Mouse (Mus musculus) ES-E14 (cell line): ENCODE data around the gene Kctd15. TPM values are rescaled to one million over a fixed set of nuclear protein-coding genes. Genes with fewer than 3 reads are reported as not detected.

ENCODE experiments used
- DNase-seq: peaks from one replicate; pipeline ENCODE4 v3.0.0-alpha.2; 2013; ENCODE audit warnings: low read depth, low spot score
- H3K27ac ChIP-seq: 2 replicates; pipeline ENCODE4 v1.5.1; 2012; ENCODE audit warnings: low read depth, mild to moderate bottlenecking, low read length, moderate library complexity, mixed read lengths; ENCODE audit not compliant: poor library complexity, insufficient read depth, severe bottlenecking
- H3K36me3 ChIP-seq: 2 replicates; pipeline ENCODE4 v1.6.1; 2012; ENCODE audit warnings: mild to moderate bottlenecking, low read length, moderate library complexity, mixed read lengths; ENCODE audit not compliant: control insufficient read depth, poor library complexity, insufficient read depth, severe bottlenecking
- H3K4me1 ChIP-seq, 2 experiments: fragments of 150-350 bp in 1 of 2; sonication (generic) in 1 of 2; 2 replicates each; pipeline ENCODE4 v1.6.1; 2012; ENCODE audit warnings: low read length in 2 of 2, mild to moderate bottlenecking in 1 of 2, mixed read lengths in 1 of 2; ENCODE audit not compliant: control insufficient read depth in 2 of 2, insufficient read depth in 2 of 2, poor library complexity in 1 of 2
- H3K4me3 ChIP-seq, 2 experiments: fragments of 150-350 bp in 1 of 2; sonication (generic) in 1 of 2; 2 replicates each; pipeline ENCODE4 v1.5.1; 2012; ENCODE audit warnings: low read length in 2 of 2, low read depth in 1 of 2, mild to moderate bottlenecking in 1 of 2, mixed read lengths in 1 of 2; ENCODE audit not compliant: insufficient read depth in 1 of 2, poor library complexity in 1 of 2, severe bottlenecking in 1 of 2
- H3K9ac ChIP-seq: 2 replicates; pipeline ENCODE4 v1.6.1; 2012; ENCODE audit warnings: low read depth, mild to moderate bottlenecking, low read length, mixed read lengths; ENCODE audit not compliant: poor library complexity, insufficient read depth, severe bottlenecking
- H3K9me3 ChIP-seq: fragments of 150-350 bp; sonication (generic); 2 replicates; pipeline ENCODE4 v1.6.1; 2012; ENCODE audit warnings: low read depth, mild to moderate bottlenecking, low read length; ENCODE audit not compliant: control insufficient read depth, insufficient read depth
- CHD2 ChIP-seq: IDR thresholded peaks from 2 replicates; pipeline ENCODE4 v1.6.1; 2014; ENCODE audit warnings: mild to moderate bottlenecking, low read depth, low read length, inconsistent platforms
- HCFC1 ChIP-seq: IDR thresholded peaks from 2 replicates; pipeline ENCODE4 v1.6.1; 2012; ENCODE audit warnings: low read length, inconsistent platforms, borderline replicate concordance; ENCODE audit not compliant: insufficient read depth
- MAFK ChIP-seq: IDR thresholded peaks from 2 replicates; pipeline ENCODE4 v1.6.1; 2014; ENCODE audit warnings: mild to moderate bottlenecking, low read depth, low read length, inconsistent platforms; ENCODE audit not compliant: insufficient read depth
- ZC3H11A ChIP-seq: IDR thresholded peaks from 2 replicates; pipeline ENCODE4 v1.6.1; 2012; ENCODE audit warnings: low read depth, mild to moderate bottlenecking, inconsistent platforms, low read length, borderline replicate concordance
- ZNF384 ChIP-seq: IDR thresholded peaks from 2 replicates; pipeline ENCODE4 v1.6.1; 2012; ENCODE audit warnings: low read depth, low read length, inconsistent platforms
- in situ Hi-C, 2 experiments: fragments of 600-800 bp; cut with MboI; formaldehyde crosslinking; loops; one replicate each; pipeline ENCODE4 v1.15.1; 2025; ENCODE audit warnings: low sequenced_read_pairs in 2 of 2, inconsistent platforms in 1 of 2; ENCODE audit not compliant: unreplicated experiment in 2 of 2
- total RNA-seq: library from RNA; depleted of rRNA; stranded (reverse); fragments of 300-350 nt; gene quantifications from 2 replicates; pipeline ENCODE4 v1.2.3, GENCODE M21; 2012

Kctd15 gene
- total RNA-seq, 1 experiment, result 15.9 TPM

DNA sequence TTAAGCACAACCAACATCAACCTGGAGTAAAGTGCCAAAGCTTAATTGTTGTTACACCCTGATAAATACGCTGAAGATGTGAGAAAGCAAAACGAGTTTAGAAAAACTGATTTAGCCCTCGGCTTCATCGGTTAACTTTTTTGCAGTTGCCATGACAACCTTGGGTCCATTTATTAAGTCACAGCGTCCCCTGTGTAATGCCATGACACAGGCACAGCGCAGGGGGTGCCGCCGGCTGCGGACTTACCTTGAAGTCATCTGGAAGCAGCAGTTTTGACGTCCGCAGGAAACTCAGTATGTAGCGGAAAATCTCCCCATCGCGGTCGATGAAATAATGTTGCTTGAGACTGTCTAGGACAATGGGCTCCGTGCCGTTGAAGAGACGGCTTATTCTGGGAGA lies 11.9 kb downstream of the Kctd15 start:
- Histone ChIP-seq H3K9me3 (no peaks in the 10 kb centered on the region), H3K27ac (no peak overlapping the region), H3K4me3 (no peak overlapping the region), H3K4me1 (peaks cover 1 to 32% of the 10 kb centered on the region in 2 experiments; a peak in 2 of 4 replicates), H3K36me3 (peaks cover 66% of the 10 kb centered on the region), H3K9ac (no peak overlapping the region)
- TF ChIP-seq ZNF384 (no peak), ZC3H11A (no peak), MAFK (no peak), CHD2 (no peak), HCFC1 (no peak)
- in situ Hi-C loops, result no loop called here
- no peak for DNase-seq

DNA sequence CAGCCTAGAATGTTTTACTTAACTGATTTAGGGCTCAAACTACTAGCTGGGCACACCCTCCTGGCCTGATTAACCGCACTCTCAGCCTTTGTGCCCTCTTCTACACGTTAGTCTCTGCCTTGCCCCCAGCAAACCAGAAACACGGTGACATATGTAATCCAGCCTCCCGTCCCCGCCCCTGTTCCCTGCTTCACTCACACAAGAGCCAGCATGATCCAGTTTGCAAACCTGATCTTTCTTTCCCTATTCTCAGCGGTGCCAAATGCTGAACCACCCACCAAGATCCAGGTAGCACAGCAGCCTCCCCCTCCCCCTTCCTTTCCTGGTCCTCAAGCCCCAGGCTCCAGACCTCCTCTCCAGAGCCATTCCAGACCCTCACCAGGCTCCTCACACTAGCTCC lies 13.2 kb downstream of the Kctd15 start:
- Histone ChIP-seq H3K36me3 (peaks cover 57% of the 10 kb centered on the region), H3K4me3 (no peak overlapping the region), H3K4me1 (peaks cover 8 to 39% of the 10 kb centered on the region in 2 experiments; a peak in 2 of 4 replicates), H3K27ac (no peak overlapping the region; the same call in 1 of the 2 replicates), H3K9ac (no peak overlapping the region), H3K9me3 (no peaks in the 10 kb centered on the region)
- TF ChIP-seq ZNF384, result no peak
- no peak for TF ChIP-seq CHD2
- TF ChIP-seq MAFK, result no peak
- TF ChIP-seq HCFC1, result no peak
- TF ChIP-seq ZC3H11A, result no peak
- no peak for DNase-seq
- in situ Hi-C loops, result no loop called here

DNA sequence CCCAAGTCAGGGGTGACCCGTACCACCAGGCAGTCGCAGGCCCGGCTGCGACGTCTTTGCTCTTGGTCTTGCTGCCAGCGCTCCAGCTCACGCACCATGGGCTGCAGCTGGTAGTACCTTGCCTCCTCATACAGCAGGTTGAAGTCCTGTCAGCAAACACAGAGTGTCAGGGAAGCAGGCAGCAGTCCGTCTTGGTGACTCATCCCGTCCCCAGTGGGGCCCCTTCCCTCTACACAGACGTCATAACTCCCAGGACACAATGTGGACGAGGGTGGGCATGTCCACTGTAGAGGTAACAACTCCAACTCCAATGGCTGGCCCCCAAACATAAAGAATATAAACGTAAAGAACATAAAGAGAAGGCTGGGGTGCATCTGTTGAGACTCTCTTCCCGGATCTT lies 14.6 kb downstream of the Kctd15 start:
- no peak overlapping the region for H3K27ac ChIP-seq
- H3K4me3 ChIP-seq, result no peak overlapping the region
- TF ChIP-seq HCFC1 (no peak), ZC3H11A (no peak), ZNF384 (no peak), MAFK (no peak), CHD2 (no peak)
- in situ Hi-C loops, result no loop called here
- H3K4me1 ChIP-seq, result peaks cover 8 to 47% of the 10 kb centered on the region in 2 experiments; a peak in 2 of 4 replicates
- no peaks in the 10 kb centered on the region for H3K9me3 ChIP-seq
- no peak overlapping the region for H3K9ac ChIP-seq
- H3K36me3 ChIP-seq, result peaks cover 45% of the 10 kb centered on the region
- no peak for DNase-seq

DNA sequence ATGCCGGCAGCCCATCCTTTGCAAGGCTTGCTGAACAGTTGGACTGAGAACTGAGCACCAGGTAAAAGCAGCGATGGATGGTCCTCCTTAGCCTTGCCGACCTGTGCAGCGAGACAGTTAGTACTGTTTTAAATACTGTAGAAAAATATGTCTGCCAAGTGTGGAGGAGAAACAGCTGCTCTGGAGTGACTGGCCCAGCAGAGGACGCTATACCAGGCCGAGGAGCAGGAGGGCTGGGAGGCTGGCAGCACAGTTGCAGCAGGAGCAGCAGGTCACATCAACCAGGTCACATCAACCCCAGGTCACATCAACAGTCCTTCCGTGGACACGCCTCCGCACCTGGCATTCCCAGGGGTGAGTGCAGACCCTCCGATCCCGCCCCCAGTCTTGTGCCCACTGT lies 16.7 kb downstream of the Kctd15 start:
- H3K4me3 ChIP-seq, result no peak overlapping the region
- TF ChIP-seq HCFC1 (no peak), ZC3H11A (no peak), MAFK (no peak), CHD2 (no peak), ZNF384 (no peak)
- peaks cover 8 to 45% of the 10 kb centered on the region in 2 experiments; a peak in 2 of 4 replicates for H3K4me1 ChIP-seq
- H3K9me3 ChIP-seq, result no peaks in the 10 kb centered on the region
- peaks cover 28% of the 10 kb centered on the region for H3K36me3 ChIP-seq
- H3K9ac ChIP-seq, result no peak overlapping the region
- no peak for DNase-seq
- H3K27ac ChIP-seq, result no peak overlapping the region
- in situ Hi-C loops, result no loop called here

DNA sequence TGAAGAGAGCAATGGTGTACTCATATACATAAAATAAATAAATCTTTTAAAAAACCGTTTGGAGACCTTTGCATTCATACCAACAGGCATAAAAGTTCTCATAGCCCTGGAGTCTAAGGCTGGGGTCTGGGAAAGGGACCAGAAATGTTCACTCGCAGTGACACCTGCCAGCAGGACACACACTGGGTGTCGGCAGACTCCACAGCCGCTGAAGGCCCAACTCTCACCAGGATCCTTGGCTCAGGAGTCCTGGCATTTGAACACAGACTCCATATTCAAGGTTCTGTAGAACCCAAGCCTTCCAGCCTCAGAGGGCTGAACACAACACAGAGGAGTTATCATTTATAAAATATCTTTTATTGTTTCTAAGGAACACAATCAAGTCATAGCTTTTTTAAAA lies 19.9 kb downstream of the Kctd15 start:
- H3K36me3 ChIP-seq, result peaks cover 14% of the 10 kb centered on the region
- no peak overlapping the region for H3K9ac ChIP-seq
- H3K27ac ChIP-seq, result no peak overlapping the region
- H3K4me1 ChIP-seq, result peaks cover 6 to 30% of the 10 kb centered on the region in 2 experiments; a peak in 2 of 4 replicates
- H3K9me3 ChIP-seq, result no peaks in the 10 kb centered on the region
- DNase-seq, result no peak
- in situ Hi-C loops, result no loop called here
- TF ChIP-seq HCFC1 (no peak), CHD2 (no peak), MAFK (no peak), ZNF384 (no peak), ZC3H11A (no peak)
- H3K4me3 ChIP-seq, result no peak overlapping the region
